Mouse (Mus musculus): ENCODE measurements around the gene Slc1a3. TPM values are rescaled to one million over a fixed set of nuclear protein-coding genes. Genes with fewer than 3 reads are reported as not detected.

The Slc1a3 gene
- polyA plus RNA-seq, 1 experiment from 2014 or later: 24.1 TPM

GRCm38 (mm10) chr15:8615511-8616224 is 94.9 kb downstream of the Slc1a3 start:
- peaks cover 6% of the 10 kb centered on the region; the same call in 1 of the 2 replicates for H3K4me1 ChIP-seq
- H3K9me3 ChIP-seq (replicated peaks): no peaks in the 10 kb centered on the region
- H3K36me3 ChIP-seq: no peaks in the 10 kb centered on the region
- no peak overlapping the region for H3K27ac ChIP-seq
- WGBS: 80% methylated on average over 11 of the region's 11 CpGs
- no peaks in the 10 kb centered on the region for H3K27me3 ChIP-seq (ENCODE audit: low read depth, poor library complexity, severe bottlenecking)
- DNase-seq (ENCODE audit: low spot score): no peak
- H3K4me3 ChIP-seq: no peak overlapping the region

- Histone ChIP-seq H3K9me3 (replicated peaks) (no peaks in the 10 kb centered on the region), H3K36me3 (no peaks in the 10 kb centered on the region), H3K27me3 (ENCODE audit: low read depth, poor library complexity, severe bottlenecking) (no peaks in the 10 kb centered on the region), H3K27ac (no peak overlapping the region), H3K4me1 (peaks cover 6% of the 10 kb centered on the region; the same call in 1 of the 2 replicates), H3K4me3 (no peak overlapping the region)
- WGBS: 90% methylated on average over 5 of the region's 5 CpGs
- no peak for DNase-seq (ENCODE audit: low spot score)
These were observed 95.9 kb downstream of the Slc1a3 start for GRCm38 (mm10) chr15:8614701-8615100.

- Histone ChIP-seq H3K27me3 (ENCODE audit: low read depth, poor library complexity, severe bottlenecking) (no peaks in the 10 kb centered on the region), H3K4me1 (0 out of 2 replicates have a peak, but pooled peaks cover 3% of the 10 kb centered on the region), H3K27ac (no peak overlapping the region), H3K4me3 (no peak overlapping the region), H3K9me3 (replicated peaks) (no peaks in the 10 kb centered on the region), H3K36me3 (no peaks in the 10 kb centered on the region)
- DNase-seq (ENCODE audit: low spot score): no peak
- 91% methylated on average over 6 of the region's 6 CpGs for WGBS
These were observed 104.9 kb downstream of the Slc1a3 start for GRCm38 (mm10) chr15:8605538-8606188.

GRCm38 (mm10) chr15:8602362-8602761 is 108.2 kb downstream of the Slc1a3 start:
- DNase-seq (ENCODE audit: low spot score): no peak
- no peak overlapping the region for H3K4me3 ChIP-seq
- 89% methylated on average over 6 of the region's 6 CpGs for WGBS
- no peak overlapping the region for H3K27ac ChIP-seq
- 0 out of 2 replicates have a peak, but pooled peaks cover 3% of the 10 kb centered on the region for H3K4me1 ChIP-seq
- no peaks in the 10 kb centered on the region for H3K27me3 ChIP-seq (ENCODE audit: low read depth, poor library complexity, severe bottlenecking)
- no peaks in the 10 kb centered on the region for H3K9me3 ChIP-seq (replicated peaks)
- H3K36me3 ChIP-seq: no peaks in the 10 kb centered on the region

GRCm38 (mm10) chr15:8601312-8602146 is 109.0 kb downstream of the Slc1a3 start:
- Histone ChIP-seq H3K36me3 (no peaks in the 10 kb centered on the region), H3K27me3 (ENCODE audit: low read depth, poor library complexity, severe bottlenecking) (no peaks in the 10 kb centered on the region), H3K4me1 (0 out of 2 replicates have a peak, but pooled peaks cover 3% of the 10 kb centered on the region), H3K9me3 (replicated peaks) (no peaks in the 10 kb centered on the region), H3K27ac (no peak overlapping the region), H3K4me3 (no peak overlapping the region)
- no peak for DNase-seq (ENCODE audit: low spot score)
- 82% methylated on average over 13 of the region's 13 CpGs for WGBS

GRCm38 (mm10) chr15:8596375-8596900 is 114.1 kb downstream of the Slc1a3 start:
- Histone ChIP-seq H3K4me1 (no peaks in the 10 kb centered on the region), H3K4me3 (no peak overlapping the region), H3K27me3 (ENCODE audit: low read depth, poor library complexity, severe bottlenecking) (no peaks in the 10 kb centered on the region), H3K27ac (no peak overlapping the region), H3K9me3 (replicated peaks) (no peaks in the 10 kb centered on the region), H3K36me3 (no peaks in the 10 kb centered on the region)
- no peak for DNase-seq (ENCODE audit: low spot score)
- WGBS: 89% methylated on average over 8 of the region's 8 CpGs

GRCm38 (mm10) chr15:8595226-8595625 is 115.3 kb downstream of the Slc1a3 start:
- no peak for DNase-seq (ENCODE audit: low spot score)
- no peaks in the 10 kb centered on the region for H3K36me3 ChIP-seq
- no peaks in the 10 kb centered on the region for H3K27me3 ChIP-seq (ENCODE audit: low read depth, poor library complexity, severe bottlenecking)
- H3K4me1 ChIP-seq: no peaks in the 10 kb centered on the region
- H3K27ac ChIP-seq: no peak overlapping the region
- WGBS: 82% methylated on average over 12 of the region's 12 CpGs
- no peak overlapping the region for H3K4me3 ChIP-seq
- no peaks in the 10 kb centered on the region for H3K9me3 ChIP-seq (replicated peaks)

- H3K4me1 ChIP-seq: peaks cover 9% of the 10 kb centered on the region
- no peak overlapping the region for H3K4me3 ChIP-seq
- 27% methylated on average over 11 of the region's 11 CpGs for WGBS
- H3K27ac ChIP-seq: no peak overlapping the region
- DNase-seq (ENCODE audit: low spot score): peak; percentile 84
- H3K27me3 ChIP-seq (ENCODE audit: low read depth, poor library complexity, severe bottlenecking): no peaks in the 10 kb centered on the region
- no peaks in the 10 kb centered on the region for H3K9me3 ChIP-seq (replicated peaks)
- H3K36me3 ChIP-seq: no peaks in the 10 kb centered on the region
These were observed 121.0 kb downstream of the Slc1a3 start for GRCm38 (mm10) chr15:8589503-8590116.

- Histone ChIP-seq H3K27ac (no peak overlapping the region), H3K9me3 (replicated peaks) (no peaks in the 10 kb centered on the region), H3K4me3 (no peak overlapping the region), H3K4me1 (peaks cover 15% of the 10 kb centered on the region), H3K36me3 (no peaks in the 10 kb centered on the region), H3K27me3 (ENCODE audit: low read depth, poor library complexity, severe bottlenecking) (no peaks in the 10 kb centered on the region)
- DNase-seq (ENCODE audit: low spot score): no peak
- 92% methylated on average over 5 of the region's 5 CpGs for WGBS
These were observed 122.5 kb downstream of the Slc1a3 start for GRCm38 (mm10) chr15:8588065-8588464.

GRCm38 (mm10) chr15:8586822-8587281 is 123.7 kb downstream of the Slc1a3 start:
- Histone ChIP-seq H3K9me3 (replicated peaks) (no peaks in the 10 kb centered on the region), H3K27me3 (ENCODE audit: low read depth, poor library complexity, severe bottlenecking) (no peaks in the 10 kb centered on the region), H3K27ac (peak overlapping the region; percentile 70; the same call in 1 of the 2 replicates), H3K4me1 (peaks cover 20% of the 10 kb centered on the region), H3K4me3 (no peak overlapping the region), H3K36me3 (no peaks in the 10 kb centered on the region)
- peak; percentile 37 for DNase-seq (ENCODE audit: low spot score)
- WGBS: 63% methylated on average over 9 of the region's 9 CpGs
